Mouse (Mus musculus): ENCODE measurements at regions not wholly inside any gene's neighbourhood (a gene's known extent, or its start where the extent isn't known, plus 50 kb on each side); places are given as distances from the start of the nearest gene placed in this dataset.
A peak's percentile ranks its signal among the peaks of the same experiment; 100 is the strongest.

DNA sequence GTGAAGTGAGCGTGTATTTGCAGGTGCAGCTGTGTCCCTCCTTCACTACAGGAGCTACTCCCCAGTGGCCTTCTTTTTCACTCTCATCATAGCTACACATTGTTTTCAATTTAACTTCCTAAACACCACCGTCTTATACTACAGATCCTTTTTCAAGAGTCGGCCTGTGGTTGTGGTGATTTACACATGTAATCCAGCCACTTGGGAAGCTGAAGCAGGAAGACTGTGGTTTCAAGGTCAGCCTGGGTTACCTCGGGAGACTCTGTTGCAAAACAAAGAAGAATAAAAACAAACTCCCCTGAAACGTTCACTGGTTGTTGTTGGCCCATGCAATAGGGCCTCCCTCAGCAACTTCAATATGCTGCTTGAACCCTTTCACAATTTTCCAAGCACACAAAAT is 153.8 kb upstream of the Kcnh8 start:
- TF ChIP-seq CTCF (conservative IDR thresholded peaks at IDR 0.05) = no peak
- no peak for DNase-seq (ENCODE audit: low spot score in 2 of 2)
- Histone ChIP-seq H3K27ac (no peak overlapping the region), H3K4me3 (no peak overlapping the region)

DNA sequence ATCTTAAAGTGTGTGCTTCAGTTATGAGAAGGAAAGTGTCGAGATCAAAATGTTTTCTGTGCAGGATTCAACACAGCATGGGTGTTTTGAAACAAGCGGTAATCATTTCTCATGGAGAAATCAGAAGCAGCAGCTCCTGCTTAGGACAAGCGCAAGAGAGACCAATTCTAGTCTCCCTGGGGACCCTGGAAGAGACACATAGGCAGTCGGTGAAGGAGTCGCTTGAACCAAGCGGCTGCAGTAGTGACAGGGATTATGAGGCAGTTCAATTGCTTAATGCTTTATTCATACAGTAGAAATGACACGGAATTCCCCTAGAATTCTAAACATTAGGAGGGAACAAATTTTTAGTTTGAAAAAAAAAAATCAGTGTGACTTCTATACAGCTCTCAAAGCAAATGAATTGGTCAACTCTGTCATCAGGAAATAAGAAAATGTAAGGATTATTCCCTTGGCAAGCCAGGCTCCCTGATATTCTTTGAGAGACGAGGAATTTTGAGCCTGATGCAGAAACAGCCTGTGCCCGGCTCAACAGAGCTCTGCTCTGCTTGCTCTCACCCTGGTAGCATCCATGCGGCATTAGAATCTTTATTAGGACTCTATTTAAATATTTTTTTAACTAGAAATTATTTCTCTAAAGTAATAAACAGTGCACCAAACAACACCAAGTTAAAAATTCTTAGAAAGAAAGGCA is 143.1 kb upstream of the Kcnh8 start:
- DNase-seq (ENCODE audit: low spot score in 2 of 2) = no peak
- Histone ChIP-seq H3K4me3 (no peak overlapping the region), H3K27ac (no peak overlapping the region)
- TF ChIP-seq CTCF (conservative IDR thresholded peaks at IDR 0.05) = no peak

DNA sequence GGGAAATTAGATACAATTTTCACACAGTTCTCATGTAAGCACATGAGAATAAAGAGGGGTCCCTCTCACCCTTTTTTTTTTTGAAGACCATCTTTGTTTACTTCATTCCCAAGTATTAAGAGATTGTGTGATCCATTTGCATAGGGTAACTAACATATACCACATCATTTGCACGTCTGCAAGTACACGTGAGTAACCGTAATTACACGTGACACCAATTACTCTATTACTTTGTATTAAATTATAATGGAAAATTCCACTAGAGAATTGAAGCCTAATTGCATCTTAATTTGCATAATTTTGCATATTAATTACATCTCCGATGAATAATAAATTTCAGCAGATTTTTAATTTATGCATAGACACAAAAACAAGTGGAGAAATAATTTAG is 142.5 kb upstream of the Kcnh8 start:
- no peak for DNase-seq (ENCODE audit: low spot score in 2 of 2)
- H3K4me3 ChIP-seq = no peak overlapping the region
- no peak for TF ChIP-seq CTCF (conservative IDR thresholded peaks at IDR 0.05)
- H3K27ac ChIP-seq = no peak overlapping the region

DNA sequence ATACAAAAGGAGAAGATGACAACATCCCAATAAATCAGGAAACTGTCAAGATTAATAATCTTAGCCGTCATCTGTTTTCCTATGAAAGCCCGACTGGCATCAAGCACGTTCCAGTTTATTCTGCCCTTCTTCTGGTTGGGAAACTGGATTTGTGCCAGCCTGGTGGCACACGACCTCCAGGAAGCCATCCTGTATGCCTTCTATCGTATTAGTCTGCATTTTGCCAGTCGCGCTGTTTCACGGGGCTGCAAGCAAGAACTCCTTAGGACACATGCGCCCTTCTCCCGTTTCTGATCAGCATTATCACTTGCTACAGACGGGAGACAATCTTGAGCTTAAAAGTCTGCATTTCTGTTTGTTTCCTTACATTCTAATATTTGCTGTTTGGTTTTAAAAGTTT is 141.2 kb upstream of the Kcnh8 start:
- peak in 1 of 2 experiments; percentile 18 for DNase-seq (ENCODE audit: low spot score in 2 of 2)
- TF ChIP-seq CTCF (conservative IDR thresholded peaks at IDR 0.05) = no peak
- peak overlapping the region; percentile 1; the same call in 1 of the 2 replicates for H3K27ac ChIP-seq
- no peak overlapping the region for H3K4me3 ChIP-seq

DNA sequence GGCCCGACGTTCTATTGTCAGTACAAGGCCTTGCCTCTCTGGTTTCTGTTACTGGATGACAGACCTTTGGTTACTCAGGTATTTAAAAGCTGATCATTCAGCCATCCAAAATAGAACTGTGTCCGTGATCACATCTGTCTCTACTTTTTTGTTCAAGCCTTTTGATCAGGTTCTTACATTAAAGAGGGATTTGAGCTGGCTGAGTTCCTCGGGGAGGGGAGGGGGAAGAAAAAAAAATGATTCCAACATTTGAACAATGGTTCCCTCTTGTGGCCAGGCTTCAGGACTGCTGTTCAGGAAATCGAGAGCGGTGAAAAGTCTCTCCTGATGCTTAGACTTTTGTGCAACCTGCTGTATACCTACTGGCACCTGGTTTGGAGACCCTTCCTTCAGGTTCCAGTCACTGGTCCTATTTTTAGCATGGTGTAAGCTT is 140.8 kb upstream of the Kcnh8 start:
- peak; percentile 67 to 71 for DNase-seq (ENCODE audit: low spot score in 2 of 2)
- no peak overlapping the region; the same call in 1 of the 2 replicates for H3K27ac ChIP-seq
- TF ChIP-seq CTCF (conservative IDR thresholded peaks at IDR 0.05) = peak; percentile 87
- no peak overlapping the region for H3K4me3 ChIP-seq

DNA sequence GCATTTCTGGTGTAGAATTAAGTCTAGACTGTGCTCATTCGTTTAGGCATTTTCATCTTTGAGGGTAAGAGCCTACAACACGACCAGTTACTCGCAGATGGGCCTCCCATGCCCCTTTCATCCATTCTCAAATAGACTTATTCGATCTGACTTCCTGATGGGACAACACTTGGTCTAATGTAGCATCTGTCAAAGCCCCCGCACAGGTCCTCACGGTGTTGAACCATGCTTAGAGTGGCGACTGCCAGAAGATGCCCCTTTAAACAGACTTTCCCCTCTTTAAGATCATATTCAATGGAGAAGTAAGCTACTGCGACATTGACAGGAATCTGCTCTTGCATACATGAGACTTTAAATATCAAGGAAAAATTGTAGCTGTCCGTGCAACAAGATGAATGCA is 140.1 kb upstream of the Kcnh8 start:
- no peak for DNase-seq (ENCODE audit: low spot score in 2 of 2)
- Histone ChIP-seq H3K27ac (no peak overlapping the region), H3K4me3 (no peak overlapping the region)
- TF ChIP-seq CTCF (conservative IDR thresholded peaks at IDR 0.05) = no peak

DNA sequence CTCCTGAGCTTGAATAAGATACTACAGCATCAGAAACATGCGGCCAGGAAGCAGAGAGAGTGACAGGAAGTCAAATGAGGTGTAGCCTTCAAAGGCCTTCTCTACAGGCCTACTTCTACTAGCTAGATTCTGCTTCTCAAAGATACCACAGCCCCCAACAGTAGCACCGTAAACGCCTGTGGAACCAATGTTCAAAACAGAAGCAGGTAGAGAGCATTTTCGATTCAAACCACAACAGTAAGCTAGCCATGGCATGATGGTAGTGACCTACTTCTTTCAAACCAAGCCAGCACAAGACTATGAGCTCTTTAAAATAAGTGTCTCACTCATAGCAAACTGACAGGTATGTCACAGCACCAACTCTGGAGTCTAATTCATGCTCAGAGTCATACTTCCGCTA is 134.0 kb upstream of the Kcnh8 start:
- Histone ChIP-seq H3K4me3 (no peak overlapping the region), H3K27ac (no peak overlapping the region)
- TF ChIP-seq CTCF (conservative IDR thresholded peaks at IDR 0.05) = no peak
- no peak for DNase-seq (ENCODE audit: low spot score in 2 of 2)

DNA sequence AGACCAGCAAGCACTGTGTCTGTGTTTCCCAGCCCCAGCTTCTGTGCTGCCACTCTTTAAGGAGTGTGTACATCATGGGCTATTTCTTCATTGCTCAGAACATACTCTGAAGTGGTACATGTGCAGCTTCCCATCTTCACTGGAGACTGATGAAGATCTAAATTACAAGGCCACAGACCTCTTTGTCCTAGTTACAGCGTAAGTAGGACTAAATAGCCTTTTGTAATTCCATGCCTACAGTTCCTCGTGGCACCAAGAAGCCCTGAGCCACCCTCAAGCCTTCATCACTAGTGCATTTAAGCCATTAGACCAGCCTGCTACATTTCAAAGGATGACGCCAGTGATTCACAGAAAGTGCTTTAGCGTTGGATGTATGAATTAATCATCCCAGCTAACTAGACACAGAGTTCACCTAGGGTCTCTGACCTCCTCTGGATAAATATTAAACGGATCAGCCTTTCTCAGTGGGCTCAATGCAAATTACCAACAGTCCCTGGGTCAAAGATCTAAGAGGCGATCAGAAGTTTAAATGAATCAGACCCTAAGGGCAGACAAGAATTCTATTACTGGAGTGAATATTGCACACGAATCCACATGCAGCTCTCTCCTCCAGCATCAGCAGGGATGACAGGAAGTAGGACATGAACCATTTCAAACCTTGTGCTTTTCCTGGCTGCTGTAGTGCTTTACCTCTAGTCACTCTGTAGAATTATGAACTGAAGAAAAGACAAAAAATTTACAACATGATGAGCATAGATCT is 123.0 kb upstream of the Kcnh8 start:
- H3K27ac ChIP-seq = no peak overlapping the region
- no peak for TF ChIP-seq CTCF (conservative IDR thresholded peaks at IDR 0.05)
- H3K4me3 ChIP-seq = no peak overlapping the region
- DNase-seq (ENCODE audit: low spot score in 2 of 2) = no peak

DNA sequence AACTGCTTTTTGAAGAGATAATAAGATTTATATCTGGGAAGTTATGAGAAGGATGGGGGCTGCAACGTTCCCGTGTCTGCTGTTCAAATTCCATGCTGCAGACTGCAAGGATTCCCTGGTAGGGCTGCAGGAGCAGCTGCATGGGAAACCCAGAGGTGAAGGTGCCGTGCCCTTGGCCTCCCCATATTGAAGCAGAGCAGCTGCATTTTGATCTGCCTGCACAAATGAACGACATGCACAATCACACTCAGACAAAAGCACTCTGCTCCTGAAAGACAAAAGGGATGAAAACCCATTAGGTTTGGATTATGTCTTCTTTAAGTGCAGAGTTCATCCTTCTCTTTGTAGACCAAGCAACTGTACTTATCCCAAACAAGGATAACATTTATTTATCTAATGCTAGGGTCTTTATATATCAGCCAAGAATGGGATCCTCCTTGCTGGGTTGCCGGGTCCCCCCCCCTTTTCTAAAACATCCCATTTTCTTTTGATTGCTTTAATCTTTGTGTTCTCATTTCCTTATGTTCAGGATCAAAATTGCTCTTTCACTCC is 122.3 kb upstream of the Kcnh8 start:
- no peak for DNase-seq (ENCODE audit: low spot score in 2 of 2)
- no peak for TF ChIP-seq CTCF (conservative IDR thresholded peaks at IDR 0.05)
- Histone ChIP-seq H3K4me3 (no peak overlapping the region), H3K27ac (no peak overlapping the region)

DNA sequence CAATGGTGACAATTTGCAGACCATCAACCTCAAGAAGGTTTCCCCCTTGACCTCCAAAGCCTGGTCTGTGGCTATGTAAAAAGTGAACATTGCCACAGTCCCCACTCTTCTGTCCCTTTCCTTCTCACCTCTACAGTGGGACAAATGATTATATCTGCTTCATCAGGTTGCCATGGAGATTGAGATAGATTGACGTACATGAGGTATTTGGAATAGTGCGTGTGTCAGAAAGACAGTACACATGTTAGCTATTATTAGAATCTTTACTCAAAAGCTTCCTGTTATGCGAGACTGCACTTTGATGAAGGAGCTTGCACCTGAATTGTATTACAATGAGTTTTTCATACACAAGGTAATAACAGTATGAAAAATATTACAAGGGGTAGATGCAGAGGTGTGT is 95.7 kb upstream of the Kcnh8 start:
- Histone ChIP-seq H3K27ac (no peak overlapping the region), H3K4me3 (no peak overlapping the region)
- no peak for DNase-seq (ENCODE audit: low spot score in 2 of 2)
- TF ChIP-seq CTCF (conservative IDR thresholded peaks at IDR 0.05) = no peak

DNA sequence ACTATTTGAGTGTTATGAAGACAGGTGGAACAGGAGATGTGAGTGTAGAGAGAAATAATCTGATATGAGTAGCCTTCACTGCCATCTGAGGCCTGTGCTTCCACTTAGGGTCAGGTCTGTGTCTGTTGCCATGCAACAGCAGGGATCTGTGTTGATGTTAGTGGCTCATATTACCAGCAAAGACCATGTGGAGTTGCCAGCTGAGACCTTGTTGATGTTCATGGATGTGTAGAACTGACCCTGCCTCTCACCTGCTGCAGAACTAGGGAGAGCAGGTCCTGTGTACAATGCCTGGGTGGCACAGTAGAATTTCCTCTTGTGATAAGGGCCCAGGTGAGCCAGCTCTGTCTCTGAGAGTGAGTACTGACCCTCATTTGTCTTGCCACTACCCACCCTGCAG is 72.2 kb upstream of the Kcnh8 start:
- Histone ChIP-seq H3K27ac (no peak overlapping the region), H3K4me3 (no peak overlapping the region)
- TF ChIP-seq CTCF (conservative IDR thresholded peaks at IDR 0.05) = no peak
- DNase-seq (ENCODE audit: low spot score in 2 of 2) = no peak
